Mouse (Mus musculus): ENCODE results near the gene Capzb.
A peak's percentile ranks its signal among the peaks of the same experiment; 100 is the strongest.

The Capzb gene

GRCm38 (mm10) chr4:139192499-139193175, at the start of gene Capzb:
Capzb (plus strand) TSS chr4:139192899.
- peak; percentile 92 to 94 for DNase-seq

GRCm38 (mm10) chr4:139142985-139143384, 49.7 kb upstream of the Capzb start:
- DNase-seq: no peak

GRCm38 (mm10) chr4:139144577-139144976, 48.1 kb upstream of the Capzb start:
- DNase-seq: no peak

DNA sequence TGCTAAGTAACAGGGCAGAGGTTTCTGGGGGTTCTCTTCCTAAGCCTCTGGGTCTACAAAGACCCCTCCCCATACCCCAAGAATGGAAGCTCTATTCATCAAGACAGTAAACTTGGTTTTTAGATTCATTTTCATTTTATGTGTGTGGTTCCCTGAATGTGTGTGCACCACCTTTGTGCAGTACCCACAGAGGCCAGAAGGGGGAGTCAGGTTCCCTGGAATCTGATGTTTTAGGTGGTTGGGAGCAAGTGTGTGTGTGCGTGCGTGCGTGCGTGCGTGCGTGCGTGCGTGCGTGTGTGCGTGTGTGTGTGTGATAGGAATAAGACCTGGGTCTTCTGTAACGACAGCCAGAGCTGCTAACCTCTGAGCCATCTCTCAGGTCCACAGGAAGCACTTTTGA, 47.5 kb upstream of the Capzb start:
- peak in 1 of 2 experiments; percentile 38 for DNase-seq

- no peak for DNase-seq
Measured at GRCm38 (mm10) chr4:139146760-139147159, 45.9 kb upstream of the Capzb start.

DNA sequence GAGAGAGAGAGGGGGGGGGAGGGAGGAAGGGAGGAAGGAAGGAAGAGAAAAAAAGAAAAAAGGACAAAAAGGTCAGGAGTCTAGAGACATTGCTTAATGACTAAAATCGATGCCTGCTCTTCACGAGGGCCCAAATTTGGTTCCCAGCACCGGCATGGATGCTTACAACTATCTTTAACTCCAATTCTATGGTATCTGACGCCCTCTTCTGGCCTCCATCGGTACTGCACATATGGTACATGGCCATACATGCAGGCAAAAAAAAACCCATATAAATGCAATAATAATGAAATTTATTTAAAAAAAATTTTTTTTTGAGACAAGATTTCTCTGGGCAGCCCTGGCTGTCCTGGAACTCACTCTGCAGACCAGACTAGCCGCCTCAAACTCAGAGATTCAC, 41.3 kb upstream of the Capzb start:
- no peak for DNase-seq

DNA sequence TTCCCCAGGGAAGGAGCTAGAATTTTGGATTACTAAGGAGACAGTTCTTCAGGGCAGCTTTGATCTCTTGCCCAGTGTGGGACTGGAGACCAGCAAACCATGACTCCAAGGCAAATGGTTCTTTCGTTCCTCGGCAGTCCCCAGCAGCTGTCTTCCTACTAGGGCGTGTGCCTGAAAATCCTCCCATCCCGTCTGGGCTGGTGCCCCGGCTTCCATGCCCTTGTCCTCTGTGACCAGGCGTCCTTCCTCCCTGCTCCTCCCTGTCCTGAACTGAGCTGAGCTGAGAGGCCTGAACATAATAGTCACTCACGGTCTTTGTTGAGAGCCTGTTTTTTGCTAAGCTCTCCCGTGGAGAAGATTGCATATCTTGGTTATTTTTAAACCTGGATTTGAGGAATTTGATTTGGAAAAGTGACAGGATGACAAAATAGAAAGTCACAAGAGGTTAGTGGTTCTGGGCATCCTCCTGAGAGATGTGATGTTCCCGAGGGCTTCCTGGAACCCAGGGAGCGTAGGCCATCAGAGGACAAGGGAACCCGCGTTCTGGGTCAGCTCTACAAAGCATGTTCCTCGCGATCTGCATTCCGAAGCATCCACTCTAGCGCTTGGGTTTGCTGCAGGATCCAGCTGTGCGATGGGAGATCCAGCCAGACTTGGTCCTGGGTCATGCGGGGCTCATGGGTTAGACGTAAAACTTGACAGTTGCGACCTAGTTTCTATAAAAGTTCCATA, 38.0 kb upstream of the Capzb start:
- no peak for DNase-seq

DNA sequence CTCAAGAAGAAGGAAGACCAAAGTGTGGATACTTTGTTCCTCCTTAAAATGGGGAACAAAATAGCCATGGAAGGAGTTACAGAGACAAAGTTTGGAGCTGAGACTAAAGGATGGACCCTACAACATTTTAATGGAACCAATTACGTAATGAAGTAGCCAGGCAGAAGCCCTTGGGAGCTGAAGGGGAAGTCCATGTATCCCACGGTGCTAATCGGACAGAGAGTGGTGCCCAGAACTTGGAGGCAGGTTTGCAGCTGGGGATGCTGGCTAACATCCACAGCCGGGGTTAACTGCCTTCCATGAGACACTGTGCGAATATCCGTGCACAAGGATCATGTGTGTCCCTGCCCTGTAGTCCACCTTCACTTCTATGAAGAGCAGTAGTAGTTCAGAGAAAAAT, 36.2 kb upstream of the Capzb start:
- DNase-seq: no peak

- DNase-seq: no peak
Measured at GRCm38 (mm10) chr4:139158350-139158749, 34.3 kb upstream of the Capzb start.

- DNase-seq: no peak
Measured at GRCm38 (mm10) chr4:139161076-139161475, 31.6 kb upstream of the Capzb start.

DNA sequence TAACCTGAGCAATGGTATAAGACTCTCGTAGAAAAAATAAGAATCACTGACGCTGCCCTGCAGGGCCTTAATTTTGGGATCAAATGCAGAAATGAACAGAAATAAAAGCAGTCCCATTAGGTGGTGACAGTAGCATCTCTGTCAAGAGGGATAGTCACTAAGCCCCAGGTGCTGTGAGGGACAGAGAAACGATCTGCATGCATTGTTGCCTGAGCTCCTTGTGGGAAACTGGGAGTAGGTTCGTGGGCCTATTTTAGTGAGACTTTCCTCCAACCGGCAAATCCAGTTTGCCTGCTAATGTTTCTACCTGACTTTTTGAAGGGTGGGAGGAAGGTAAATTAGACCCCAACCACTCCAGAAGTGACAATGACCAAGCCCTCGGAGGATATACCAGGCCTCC, 28.6 kb upstream of the Capzb start:
- DNase-seq: no peak

- no peak for DNase-seq
Measured at GRCm38 (mm10) chr4:139165259-139165658, 27.4 kb upstream of the Capzb start.

- no peak for DNase-seq
Measured at GRCm38 (mm10) chr4:139166244-139166643, 26.5 kb upstream of the Capzb start.

- no peak for DNase-seq
Measured at GRCm38 (mm10) chr4:139167107-139167506, 25.6 kb upstream of the Capzb start.

DNA sequence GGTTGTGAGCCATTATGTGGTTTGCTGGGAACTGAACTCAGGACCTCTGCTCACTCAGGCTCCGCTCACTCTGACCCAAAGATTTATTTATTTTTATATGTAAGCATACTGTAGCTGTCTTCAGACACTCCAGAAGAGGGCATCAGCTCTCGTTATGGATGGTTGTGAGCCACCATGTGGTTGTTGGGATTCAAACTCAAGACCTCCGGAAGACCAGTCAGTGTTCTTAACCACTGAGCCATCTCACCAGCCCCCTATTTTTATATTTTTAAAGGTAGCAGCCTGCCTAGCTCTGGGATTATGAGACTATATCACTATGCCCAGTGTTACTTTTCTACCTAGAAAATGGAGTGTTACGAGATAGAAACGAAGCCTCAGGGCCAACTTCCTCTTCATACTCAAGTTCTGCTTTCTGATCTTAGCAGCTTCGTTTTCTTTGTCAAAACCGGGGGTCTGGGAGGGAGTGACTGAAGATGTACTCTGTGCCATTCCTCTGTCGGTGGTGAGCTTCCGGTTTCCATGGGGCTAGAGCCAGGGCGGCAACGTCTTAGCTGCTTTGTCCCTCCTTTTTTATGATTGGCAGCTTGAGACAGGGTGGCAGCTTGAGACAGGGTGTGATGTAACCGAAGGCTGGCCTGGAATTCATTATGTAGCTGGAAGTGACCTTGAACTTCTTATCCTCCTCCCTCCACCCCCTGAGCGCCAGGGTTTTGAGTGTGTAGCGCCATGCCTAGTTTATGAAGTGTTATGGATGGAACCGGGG, 23.5 kb upstream of the Capzb start:
- no peak for DNase-seq

DNA sequence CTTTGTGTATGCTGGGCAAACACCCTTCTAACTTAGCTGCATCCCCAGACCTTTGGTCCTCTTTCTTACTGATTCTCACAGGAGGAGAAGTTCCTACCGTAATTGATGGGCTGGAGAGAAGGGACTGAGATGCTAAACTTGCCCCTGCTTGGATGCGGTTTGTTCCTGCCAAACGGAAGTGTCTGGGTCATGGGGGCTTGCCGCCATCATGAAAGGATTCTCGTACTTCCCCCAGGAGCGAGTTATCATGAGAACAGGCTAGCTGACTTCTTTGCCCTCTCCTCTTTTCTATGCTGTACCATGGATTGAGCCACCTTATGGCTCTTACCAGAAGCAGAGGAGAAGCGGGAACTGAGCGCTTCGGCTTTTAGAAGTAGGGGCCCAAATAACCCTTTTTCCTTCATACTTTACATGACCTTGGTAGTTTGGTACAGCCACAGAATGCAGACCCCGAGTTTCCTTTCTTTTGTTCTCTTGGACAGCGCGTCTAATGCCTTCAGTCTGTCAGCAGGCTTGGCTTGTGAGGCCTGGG, 22.9 kb upstream of the Capzb start:
- no peak for DNase-seq

DNA sequence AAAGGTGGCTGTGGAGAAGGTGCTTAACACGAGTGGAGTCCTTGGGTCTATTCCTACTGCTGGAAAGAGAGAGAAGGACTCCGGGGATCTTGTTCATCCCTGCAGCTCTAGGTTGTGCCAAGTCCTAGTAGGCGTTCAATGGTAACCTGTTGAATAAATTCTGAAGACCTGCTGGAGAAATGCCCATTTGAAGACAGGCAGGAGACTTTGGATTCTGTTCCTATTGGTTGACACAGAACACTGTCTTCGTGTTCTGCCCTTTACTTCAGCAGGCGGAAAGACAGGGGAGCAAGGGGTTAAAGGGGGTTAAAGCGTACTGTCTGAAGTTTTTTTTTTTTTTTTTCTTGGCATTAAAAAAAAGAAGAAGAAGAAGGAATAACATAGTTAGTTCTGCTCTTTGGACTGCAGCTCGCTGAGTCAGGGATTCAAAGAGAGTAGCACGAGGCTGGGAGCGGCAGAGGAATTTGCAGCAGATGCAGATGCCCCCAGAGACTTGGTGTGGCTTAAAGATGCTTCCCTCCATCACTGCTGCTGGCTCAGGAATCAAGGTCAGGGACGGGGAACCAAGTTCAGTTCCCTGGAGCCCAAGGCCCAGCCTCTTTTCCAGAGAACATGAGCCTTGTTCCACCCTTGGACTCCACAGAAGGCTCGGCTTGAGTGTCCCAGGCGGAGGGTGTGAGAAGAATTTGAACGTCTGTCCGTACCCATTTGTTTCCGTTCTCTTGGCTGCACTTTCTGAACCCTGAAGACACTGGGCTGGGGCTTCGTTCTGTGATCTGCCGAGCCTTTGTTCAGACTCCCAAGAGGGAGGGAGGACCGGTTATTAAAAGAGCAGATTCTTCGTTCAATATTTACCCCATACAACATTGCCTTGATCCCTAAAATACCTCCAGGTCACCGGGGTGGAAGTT, 17.4 kb upstream of the Capzb start:
- peak; percentile 76 to 87 for DNase-seq

- DNase-seq: peak in 1 of 2 experiments; percentile 32
Measured at GRCm38 (mm10) chr4:139176023-139176422, 16.7 kb upstream of the Capzb start.

DNA sequence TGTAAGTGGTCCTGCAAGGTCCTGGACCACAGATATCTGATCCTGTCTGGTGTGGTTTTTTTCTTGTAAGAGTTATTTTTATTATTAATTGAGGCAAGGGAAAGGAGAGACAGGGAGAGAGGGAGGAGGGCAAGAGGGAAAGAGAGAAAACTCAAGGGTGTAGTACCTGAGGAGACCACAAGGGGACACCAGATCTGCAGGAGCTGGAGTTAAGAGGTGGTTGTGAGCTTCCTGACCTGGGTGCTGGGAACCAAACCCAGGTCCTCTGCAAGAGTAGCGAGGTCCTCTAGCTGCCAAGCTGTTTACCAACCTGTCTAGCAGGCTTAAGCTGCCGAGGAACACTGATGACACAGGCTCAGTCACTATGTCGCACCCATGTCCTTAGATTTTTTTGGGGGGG, 14.8 kb upstream of the Capzb start:
- no peak for DNase-seq

DNA sequence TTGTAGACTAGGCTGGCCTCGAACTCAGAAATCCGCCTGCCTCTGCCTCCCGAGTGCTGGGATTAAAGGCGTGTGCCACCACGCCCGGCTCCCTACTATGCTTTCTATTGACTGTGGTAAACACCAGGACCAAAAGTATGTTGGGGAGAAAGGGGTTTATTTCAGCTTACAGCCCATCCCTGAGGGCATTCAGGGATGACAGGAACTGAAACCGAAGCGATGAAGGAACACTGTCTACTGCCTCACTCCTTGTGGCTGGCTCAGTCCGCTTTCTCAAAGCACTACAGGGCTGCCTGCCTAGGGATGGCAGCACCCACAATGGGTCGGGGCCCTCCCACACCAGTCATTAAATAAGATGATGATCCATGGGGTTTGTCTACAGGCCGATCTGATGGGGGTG, 14.3 kb upstream of the Capzb start:
- DNase-seq: no peak

DNA sequence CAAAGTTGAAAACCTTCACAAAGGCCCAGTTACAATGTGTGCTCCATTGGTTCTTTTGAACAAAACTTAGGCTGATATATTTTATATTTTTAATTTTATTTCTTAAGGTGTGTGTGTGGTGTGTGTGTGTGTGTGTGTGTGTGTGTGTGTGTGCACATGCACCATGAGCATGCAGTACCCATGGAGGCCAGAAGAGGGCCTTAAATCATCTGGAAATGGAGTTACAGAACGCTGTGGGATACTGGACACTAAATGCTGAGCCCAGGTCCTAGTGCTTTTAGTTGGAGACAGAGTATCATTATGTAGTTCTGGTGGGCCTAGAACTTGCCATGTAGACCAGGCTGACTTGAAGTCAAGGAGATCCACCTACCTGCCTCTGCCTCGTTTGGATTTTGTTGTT, 13.5 kb upstream of the Capzb start:
- DNase-seq: no peak
